Mouse (Mus musculus) midbrain, embryonic 16.5 days (tissue): ENCODE measurements around the gene Dmrtc1c1. TPM values are rescaled to one million over a fixed set of nuclear protein-coding genes. Genes with fewer than 3 reads are reported as not detected.
"Not testable (repeated sequence)": the region's sequence is repeated elsewhere in the genome, so short reads cannot be mapped to it uniquely, and the experiment has no call there.

Source experiments
- ATAC-seq: fragments of 200-750 bp; cut with Nextera tagmentation; 2 replicates; pipeline ENCODE4 v1.8.0; 2017; ENCODE audit warnings: moderate TSS enrichment
- H3K27ac ChIP-seq: fragments of 300-500 bp; sonication (generic); 2 replicates; pipeline ENCODE4 v1.5.1; 2014; ENCODE audit warnings: mild to moderate bottlenecking, low read length, mixed read lengths
- H3K27me3 ChIP-seq: fragments of 300-500 bp; sonication (generic); 2 replicates; pipeline ENCODE4 v1.6.1; 2014; ENCODE audit warnings: low read depth, low read length, mixed read lengths; ENCODE audit not compliant: control insufficient read depth, insufficient read depth
- H3K36me3 ChIP-seq: fragments of 300-500 bp; sonication (generic); 2 replicates; pipeline ENCODE4 v1.6.1; 2014; ENCODE audit warnings: mild to moderate bottlenecking, low read length, moderate library complexity, mixed read lengths; ENCODE audit not compliant: control insufficient read depth, insufficient read depth
- H3K4me1 ChIP-seq: fragments of 300-500 bp; sonication (generic); 2 replicates; pipeline ENCODE4 v1.6.1; 2014; ENCODE audit warnings: mild to moderate bottlenecking, low read length, mixed read lengths; ENCODE audit not compliant: control insufficient read depth, insufficient read depth
- H3K4me2 ChIP-seq: fragments of 300-500 bp; sonication (generic); 2 replicates; pipeline ENCODE4 v1.6.1; 2014; ENCODE audit warnings: mild to moderate bottlenecking, low read length, mixed read lengths
- H3K4me3 ChIP-seq: fragments of 300-500 bp; sonication (generic); 2 replicates; pipeline ENCODE4 v1.5.1; 2014; ENCODE audit warnings: low read depth, mild to moderate bottlenecking, low read length, moderate library complexity, mixed read lengths
- H3K9ac ChIP-seq: fragments of 300-500 bp; sonication (generic); 2 replicates; pipeline ENCODE4 v1.6.1; 2014; ENCODE audit warnings: low read depth, low read length, mixed read lengths
- H3K9me3 ChIP-seq: fragments of 300-500 bp; sonication (generic); replicated peaks from 2 replicates; pipeline ENCODE4 v1.6.1; 2014; ENCODE audit warnings: mild to moderate bottlenecking, low read length, mixed read lengths; ENCODE audit not compliant: control insufficient read depth, poor library complexity, severe bottlenecking
- WGBS: fragments of 180-500 bp; shearing (Covaris S2); extraction: QIAGEN DNeasy Blood & Tissue Kit; methylation state at CpG from one replicate; pipeline ENCODE4 v1.1.7; 2014; 5-methylcytosine and 5-hydroxymethylcytosine counted together
- polyA plus RNA-seq: library from polyadenylated mRNA; unstranded; fragments of >200 nt; fragmentation: Nextera tagmentation; extraction: Ambion mirVana; gene quantifications from 2 replicates; pipeline ENCODE4 v1.2.1, GENCODE M21; 2015

Gene Dmrtc1c1
- polyA plus RNA-seq: not detected in 2 replicates

- not testable (repeated sequence) for H3K4me2 ChIP-seq, ATAC-seq, H3K9ac ChIP-seq, H3K36me3 ChIP-seq, H3K4me3 ChIP-seq, H3K27me3 ChIP-seq, H3K4me1 ChIP-seq, H3K27ac ChIP-seq, H3K9me3 ChIP-seq
- no CpG with 5 or more reads among the region's 14 CpGs for WGBS
These were observed at the start of gene Dmrtc1c1 for GRCm38 (mm10) chrX:102802663-102803062. Gene Dmrtc1c1, plus strand, starts transcription at chrX:102802963.

GRCm38 (mm10) chrX:102765878-102766277 lies 36.9 kb upstream of the Dmrtc1c1 start:
- no peak overlapping the region for H3K4me2 ChIP-seq
- no peaks in the 10 kb centered on the region for H3K27me3 ChIP-seq
- WGBS: 57% methylated on average over 4 of the region's 4 CpGs
- H3K27ac ChIP-seq: no peak overlapping the region
- H3K36me3 ChIP-seq: no peaks in the 10 kb centered on the region
- no peak for ATAC-seq
- H3K9me3 ChIP-seq: no peaks in the 10 kb centered on the region
- H3K9ac ChIP-seq: no peak overlapping the region
- no peak overlapping the region for H3K4me3 ChIP-seq
- no peaks in the 10 kb centered on the region for H3K4me1 ChIP-seq

GRCm38 (mm10) chrX:102812311-102812710 lies 9.5 kb downstream of the Dmrtc1c1 start:
- Histone ChIP-seq H3K27me3 (no peaks in the 10 kb centered on the region; the same call in 1 of the 2 replicates), H3K36me3 (no peaks in the 10 kb centered on the region), H3K4me2 (no peak overlapping the region), H3K27ac (no peak overlapping the region), H3K9me3 (no peaks in the 10 kb centered on the region), H3K4me1 (no peaks in the 10 kb centered on the region), H3K9ac (no peak overlapping the region), H3K4me3 (no peak overlapping the region)
- ATAC-seq: no peak
- WGBS: 59% methylated on average over 4 of the region's 4 CpGs

- not testable (repeated sequence) for H3K4me2 ChIP-seq, H3K9me3 ChIP-seq, H3K9ac ChIP-seq, H3K4me1 ChIP-seq, H3K27ac ChIP-seq, H3K36me3 ChIP-seq, H3K27me3 ChIP-seq, H3K4me3 ChIP-seq, ATAC-seq
- WGBS: no CpG with 5 or more reads among the region's 13 CpGs
These were observed 51.8 kb downstream of the Dmrtc1c1 start, which contains the start of gene Dmrtc1c2 for GRCm38 (mm10) chrX:102854516-102854915. Gene Dmrtc1c2, minus strand, starts transcription at chrX:102854616.

Other genes starting within 250 kb of the Dmrtc1c1 start
- gene Phka1, start 158.7 kb upstream of the Dmrtc1c1 start, polyA plus RNA-seq: 9.5 TPM in 2 replicates
- gene Gm3880, start 116.0 kb upstream of the Dmrtc1c1 start, polyA plus RNA-seq: not detected in 2 replicates
- gene Gm9112, start 95.3 kb upstream of the Dmrtc1c1 start, polyA plus RNA-seq: not detected in 2 replicates
- not detected in 2 replicates for gene Dmrtc1b, start 95.1 kb upstream of the Dmrtc1c1 start, polyA plus RNA-seq
- not detected in 2 replicates for gene Dmrtc1c2, start 51.7 kb downstream of the Dmrtc1c1 start, polyA plus RNA-seq
- gene 1700031F05Rik, start 65.0 kb downstream of the Dmrtc1c1 start, polyA plus RNA-seq: not detected in 2 replicates
- 2.2 and 2.3 TPM in 2 replicates for gene Dmrtc1a, start 105.7 kb downstream of the Dmrtc1c1 start, polyA plus RNA-seq
- gene 1700011M02Rik, start 105.9 kb downstream of the Dmrtc1c1 start, polyA plus RNA-seq: not detected in 2 replicates
- not detected in 2 replicates for gene 1700018G05Rik, start 125.4 kb downstream of the Dmrtc1c1 start, polyA plus RNA-seq